Mouse (Mus musculus) intestine, postnatal 0 days (tissue): ENCODE results near the gene Lrrn2. TPM values are rescaled to one million over a fixed set of nuclear protein-coding genes. Genes with fewer than 3 reads are reported as not detected.

Source experiments
- ATAC-seq: fragments of 200-750 bp; cut with Nextera tagmentation; 2 replicates; pipeline ENCODE4 v1.8.0; 2017; ENCODE audit warnings: mild to moderate bottlenecking, moderate TSS enrichment, moderate library complexity
- H3K27ac ChIP-seq: fragments of 300-500 bp; sonication (generic); 2 replicates; pipeline ENCODE4 v1.5.1; 2014; ENCODE audit warnings: mild to moderate bottlenecking, low read depth, low read length, moderate library complexity
- H3K27me3 ChIP-seq: fragments of 300-500 bp; sonication (generic); replicated peaks from 2 replicates; pipeline ENCODE4 v1.6.1; 2014; ENCODE audit warnings: low read length, mixed read lengths; ENCODE audit not compliant: control insufficient read depth, insufficient read depth
- H3K36me3 ChIP-seq: fragments of 300-500 bp; sonication (generic); 2 replicates; pipeline ENCODE4 v1.6.1; 2014; ENCODE audit warnings: mild to moderate bottlenecking, moderate library complexity; ENCODE audit not compliant: control insufficient read depth, insufficient read depth
- H3K4me1 ChIP-seq: fragments of 300-500 bp; sonication (generic); replicated peaks from 2 replicates; pipeline ENCODE4 v1.6.1; 2014; ENCODE audit warnings: antibody characterized with exemption, low read length, mixed read lengths; ENCODE audit not compliant: control insufficient read depth, insufficient read depth
- H3K4me2 ChIP-seq: fragments of 300-500 bp; sonication (generic); replicated peaks from 2 replicates; pipeline ENCODE4 v1.6.1; 2014; ENCODE audit warnings: low read depth, mild to moderate bottlenecking, moderate library complexity
- H3K4me3 ChIP-seq: fragments of 300-500 bp; sonication (generic); 2 replicates; pipeline ENCODE4 v1.5.1; 2014; ENCODE audit warnings: low read depth, low read length
- H3K9ac ChIP-seq: fragments of 300-500 bp; sonication (generic); 2 replicates; pipeline ENCODE4 v1.6.1; 2014; ENCODE audit warnings: mild to moderate bottlenecking, low read depth, low read length
- H3K9me3 ChIP-seq: fragments of 300-500 bp; sonication (generic); 2 replicates; pipeline ENCODE4 v1.6.1; 2016; ENCODE audit warnings: mixed run types; ENCODE audit not compliant: control insufficient read depth
- CTCF ChIP-seq: sonication (generic); IDR thresholded peaks from 2 replicates; pipeline ENCODE4 v1.5.1; 2016; ENCODE audit warnings: low read depth, mild to moderate bottlenecking, control low read depth, antibody characterized with exemption, moderate library complexity
- WGBS: fragments of 180-500 bp; shearing (Covaris S2); extraction: QIAGEN DNeasy Blood & Tissue Kit; methylation state at CpG from one replicate; pipeline ENCODE4 v1.1.7; 2014; 5-methylcytosine and 5-hydroxymethylcytosine counted together
- polyA plus RNA-seq: library from polyadenylated mRNA; unstranded; fragments of >200 nt; fragmentation: Nextera tagmentation; extraction: Ambion mirVana; gene quantifications from 2 replicates; pipeline ENCODE4 v1.2.1, GENCODE M21; 2015

Gene Lrrn2
- polyA plus RNA-seq, 1 experiment from 2014 or later, result 2.3 TPM

- Histone ChIP-seq H3K4me1 (no peaks in the 10 kb centered on the region), H3K4me2 (no peak overlapping the region), H3K36me3 (no peaks in the 10 kb centered on the region), H3K27ac (no peak overlapping the region), H3K4me3 (no peak overlapping the region), H3K9me3 (no peaks in the 10 kb centered on the region), H3K9ac (no peak overlapping the region), H3K27me3 (no peaks in the 10 kb centered on the region)
- ATAC-seq, result no peak
- WGBS, result 73% methylated on average over 10 of the region's 10 CpGs
- no peak for TF ChIP-seq CTCF
These were observed 36.5 kb upstream of the Lrrn2 start for GRCm38 (mm10) chr1:132843612-132844011.

- H3K36me3 ChIP-seq, result no peaks in the 10 kb centered on the region
- no peak overlapping the region for H3K27ac ChIP-seq
- H3K4me1 ChIP-seq, result no peaks in the 10 kb centered on the region
- no peaks in the 10 kb centered on the region for H3K9me3 ChIP-seq
- no peak for ATAC-seq
- H3K27me3 ChIP-seq, result no peaks in the 10 kb centered on the region
- H3K9ac ChIP-seq, result no peak overlapping the region
- H3K4me2 ChIP-seq, result no peak overlapping the region
- no peak for TF ChIP-seq CTCF
- WGBS, result 81% methylated on average over 20 of the region's 20 CpGs
- H3K4me3 ChIP-seq, result no peak overlapping the region
These were observed 35.8 kb upstream of the Lrrn2 start for GRCm38 (mm10) chr1:132844088-132844804.

DNA sequence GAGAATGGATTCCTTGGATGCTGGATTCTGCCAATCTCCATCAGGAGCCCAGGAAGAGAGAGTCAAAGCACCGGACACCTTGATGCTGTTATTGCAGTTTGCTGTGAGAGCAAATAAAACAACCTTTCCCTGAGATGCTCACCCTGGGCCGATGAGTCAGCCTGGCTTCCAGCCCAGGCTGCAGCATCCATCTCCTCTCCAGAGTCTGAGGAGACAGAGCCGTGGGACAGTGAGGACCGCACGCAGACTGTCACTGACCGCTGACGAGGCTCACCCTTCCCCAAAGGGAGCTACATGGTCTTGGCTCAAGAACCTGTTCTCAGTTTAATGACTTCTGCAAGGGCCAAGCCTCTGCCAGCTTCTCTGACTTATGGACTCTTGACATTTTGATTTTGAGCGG lies 34.3 kb upstream of the Lrrn2 start:
- H3K36me3 ChIP-seq, result no peaks in the 10 kb centered on the region
- TF ChIP-seq CTCF, result no peak
- H3K27me3 ChIP-seq, result no peaks in the 10 kb centered on the region
- H3K9me3 ChIP-seq, result no peaks in the 10 kb centered on the region
- no peak overlapping the region for H3K4me3 ChIP-seq
- no peak for ATAC-seq
- H3K9ac ChIP-seq, result no peak overlapping the region
- H3K4me2 ChIP-seq, result no peak overlapping the region
- no peaks in the 10 kb centered on the region for H3K4me1 ChIP-seq
- 79% methylated on average over 8 of the region's 8 CpGs for WGBS
- H3K27ac ChIP-seq, result no peak overlapping the region

DNA sequence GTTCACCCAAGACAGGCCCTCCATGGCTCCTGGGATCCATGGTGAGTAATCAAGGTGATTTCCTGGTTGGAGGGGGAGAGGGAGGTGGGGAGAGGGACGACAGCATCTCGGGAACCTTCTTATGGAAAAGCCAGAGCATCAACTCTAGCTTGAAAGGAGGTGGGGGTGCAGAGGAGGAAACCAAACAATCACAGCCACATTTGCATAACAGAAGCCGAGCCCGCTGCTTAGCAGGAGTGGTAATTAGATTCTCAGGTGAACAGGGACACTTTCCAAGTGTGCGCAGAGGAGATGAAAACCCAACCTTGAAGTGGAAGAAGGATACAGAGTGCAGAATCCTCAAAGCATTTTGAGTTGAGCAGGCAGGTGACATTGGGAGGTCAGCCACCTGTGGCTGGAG lies 29.3 kb upstream of the Lrrn2 start:
- H3K4me2 ChIP-seq, result no peak overlapping the region
- no peak for TF ChIP-seq CTCF
- WGBS, result 50% methylated on average over 5 of the region's 5 CpGs

DNA sequence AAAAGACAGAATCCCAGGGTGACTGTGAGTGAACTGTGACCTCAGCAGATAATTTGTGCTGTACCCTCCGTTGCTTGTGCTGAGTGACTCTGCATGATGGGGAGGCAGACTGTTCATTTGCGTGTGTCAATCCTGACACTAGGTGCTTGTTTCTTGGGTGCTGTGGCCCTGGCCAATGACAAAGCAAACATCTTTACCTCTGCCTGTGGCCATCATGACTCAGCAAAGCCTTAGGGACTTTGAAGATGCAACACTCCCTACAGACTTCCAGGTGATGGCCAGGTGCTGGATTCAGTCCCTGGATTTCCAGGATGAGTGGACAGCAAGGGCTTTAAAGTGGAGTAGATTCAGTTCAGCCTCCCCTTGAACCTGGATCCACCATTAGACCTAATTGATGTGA lies 28.8 kb upstream of the Lrrn2 start:
- Histone ChIP-seq H3K9me3 (no peaks in the 10 kb centered on the region), H3K4me3 (no peak overlapping the region), H3K9ac (no peak overlapping the region), H3K4me1 (no peaks in the 10 kb centered on the region), H3K36me3 (no peaks in the 10 kb centered on the region), H3K27me3 (no peaks in the 10 kb centered on the region), H3K27ac (no peak overlapping the region), H3K4me2 (no peak overlapping the region)
- WGBS, result 79% methylated on average over 2 of the region's 2 CpGs
- no peak for TF ChIP-seq CTCF
- no peak for ATAC-seq

More for the DNA sequence above, 29.3 kb upstream of the Lrrn2 start:
- H3K9me3 ChIP-seq, result no peaks in the 10 kb centered on the region
- no peak overlapping the region for H3K27ac ChIP-seq
- H3K27me3 ChIP-seq, result no peaks in the 10 kb centered on the region
- ATAC-seq, result no peak
- no peaks in the 10 kb centered on the region for H3K4me1 ChIP-seq
- H3K36me3 ChIP-seq, result no peaks in the 10 kb centered on the region
- H3K9ac ChIP-seq, result no peak overlapping the region
- no peak overlapping the region for H3K4me3 ChIP-seq

- no peak overlapping the region for H3K4me3 ChIP-seq
- no peak overlapping the region for H3K9ac ChIP-seq
- no peak for TF ChIP-seq CTCF
- H3K27me3 ChIP-seq, result no peaks in the 10 kb centered on the region
- H3K4me2 ChIP-seq, result no peak overlapping the region
- no peaks in the 10 kb centered on the region for H3K9me3 ChIP-seq
- H3K36me3 ChIP-seq, result no peaks in the 10 kb centered on the region
- 44% methylated on average over 4 of the region's 4 CpGs for WGBS
- H3K4me1 ChIP-seq, result no peaks in the 10 kb centered on the region
- no peak overlapping the region for H3K27ac ChIP-seq
- no peak for ATAC-seq
These were observed 28.3 kb upstream of the Lrrn2 start for GRCm38 (mm10) chr1:132851771-132852170.

GRCm38 (mm10) chr1:132853312-132853711 lies 26.8 kb upstream of the Lrrn2 start:
- H3K4me3 ChIP-seq, result no peak overlapping the region
- no peak for ATAC-seq
- 26% methylated on average over 8 of the region's 8 CpGs for WGBS
- no peaks in the 10 kb centered on the region for H3K36me3 ChIP-seq
- no peaks in the 10 kb centered on the region for H3K4me1 ChIP-seq
- TF ChIP-seq CTCF, result no peak
- H3K9me3 ChIP-seq, result no peaks in the 10 kb centered on the region
- H3K4me2 ChIP-seq, result no peak overlapping the region
- no peak overlapping the region for H3K9ac ChIP-seq
- H3K27ac ChIP-seq, result no peak overlapping the region
- H3K27me3 ChIP-seq, result no peaks in the 10 kb centered on the region
